Mouse (Mus musculus): ENCODE measurements at regions not wholly inside any gene's neighbourhood (a gene's known extent, or its start where the extent isn't known, plus 50 kb on each side); places are given as distances from the start of the nearest gene placed in this dataset.

- no peak for TF ChIP-seq CTCF (IDR thresholded peaks at IDR 0.05; ENCODE audit: extremely low read depth, insufficient read length, insufficient replicate concordance, low read depth, low read length)
- TF ChIP-seq POLR2A (IDR thresholded peaks at IDR 0.05; ENCODE audit: low read depth, low read length): no peak
Measured at GRCm38 (mm10) chr10:111711519-111712113, 205.5 kb downstream of the Phlda1 start.

Measured in small intestine, adult 2 months (tissue).